Mouse (Mus musculus) myocyte (in vitro differentiated cells): ENCODE results near the gene Col4a1.

Experiments
- CEBPB ChIP-seq: IDR thresholded peaks from 2 replicates; pipeline ENCODE4 v1.6.1; 2011; ENCODE audit warnings: mild to moderate bottlenecking, moderate library complexity; ENCODE audit not compliant: poor library complexity, insufficient read depth, severe bottlenecking
- POLR2A ChIP-seq: IDR thresholded peaks from one replicate; pipeline ENCODE4 v1.6.1; 2011; ENCODE audit warnings: low read depth, mild to moderate bottlenecking, control low read depth, moderate library complexity; ENCODE audit not compliant: insufficient read length
- POLR2AphosphoS2 ChIP-seq: IDR thresholded peaks from one replicate; pipeline ENCODE4 v1.6.1; 2011; ENCODE audit warnings: low read depth, control low read depth; ENCODE audit not compliant: insufficient read length
- REST ChIP-seq: IDR thresholded peaks from one replicate; pipeline ENCODE4 v1.6.1; 2011; ENCODE audit warnings: mild to moderate bottlenecking, control low read depth, moderate library complexity; ENCODE audit not compliant: insufficient read depth, insufficient read length
- SRF ChIP-seq: IDR thresholded peaks from one replicate; pipeline ENCODE4 v1.6.1; 2011; ENCODE audit warnings: low read depth; ENCODE audit not compliant: control insufficient read depth, insufficient read length
- TCF12 ChIP-seq: IDR thresholded peaks from one replicate; pipeline ENCODE4 v1.6.1; 2011; ENCODE audit warnings: mild to moderate bottlenecking, control low read depth; ENCODE audit not compliant: poor library complexity, insufficient read depth, severe bottlenecking
- USF1 ChIP-seq: IDR thresholded peaks from one replicate; pipeline ENCODE4 v1.6.1; 2011; ENCODE audit warnings: low read depth, mild to moderate bottlenecking, control low read depth, moderate library complexity

GRCm38 (mm10) chr8:11359846-11360245, 47.2 kb upstream of the Col4a1 start:
- TF ChIP-seq REST (no peak), USF1 (no peak), POLR2A (no peak), SRF (no peak), TCF12 (no peak), CEBPB (no peak), POLR2AphosphoS2 (no peak)
